Comparison of ENCODE assay signal across 10 mouse cellular contexts in the genomic region with DNA sequence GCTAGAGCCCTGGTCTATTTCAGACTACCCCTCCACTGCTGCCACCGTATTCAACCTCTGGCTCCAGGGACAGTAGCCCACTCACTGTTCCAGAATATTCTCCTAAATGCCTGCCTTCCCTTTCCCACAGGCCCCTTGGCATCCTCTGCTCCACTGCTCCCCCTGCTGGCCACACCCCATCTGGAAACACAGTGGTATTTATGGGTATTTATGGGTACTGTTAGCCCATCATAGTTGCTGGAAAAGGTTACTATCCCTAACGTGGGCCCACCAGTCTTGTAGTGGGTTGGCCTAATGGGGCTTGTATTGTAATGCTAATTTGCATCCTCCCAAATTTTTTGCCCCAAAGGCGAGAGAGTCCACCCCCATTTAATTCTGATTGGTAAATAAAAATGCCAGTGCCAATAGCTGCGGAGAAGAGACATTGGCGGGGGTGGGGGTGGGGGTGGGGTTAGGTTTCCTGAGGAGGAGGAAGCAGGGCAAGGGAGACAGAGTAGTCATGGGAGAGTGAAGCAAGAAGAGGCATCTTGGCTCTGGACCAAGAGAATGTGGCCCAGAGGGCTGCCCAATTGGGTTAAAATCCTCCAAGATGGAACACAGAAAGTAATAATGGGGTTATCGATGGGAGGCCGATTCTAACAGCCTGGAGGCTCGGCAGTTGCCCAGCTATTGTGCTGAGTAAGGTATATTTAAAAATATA. TPM values are rescaled to one million over a fixed set of nuclear protein-coding genes. Genes with fewer than 3 reads are reported as not detected.
DNase-seq lines count a peak whose midpoint lies in the region; ATAC-seq and TF ChIP-seq lines count a peak whose summit lies in the region.
"Had no signal": no experiment of that assay in that cellular context is flagged by ENCODE, and none has a peak within 500 bp of the region (broad histone marks: within the 10 kb centered on the region; RNA-seq: fewer than 3 reads in every experiment).

No protein-coding gene starts in this region.

- H3K4me3 ChIP-seq in MEL (ENCODE audit: control insufficient read depth in 1 of 2, insufficient read depth in 1 of 2, low read depth in 2 of 2, low read length in 2 of 2) = no peak overlapping the region
- no peak overlapping the region for H3K4me3 ChIP-seq in limb, embryonic 10.5 days
- H3K4me3 ChIP-seq in hindbrain, embryonic 14.5 days (replicated peaks; ENCODE audit: low read length) = no peak overlapping the region

- DNase-seq in left cerebral cortex, adult 18-20 months (ENCODE audit: low spot score in 2 of 2) = peak; percentile 45 to 74
- DNase-seq in left cerebral cortex, postnatal 10 days (ENCODE audit: extremely low spot score in 1 of 2, low spot score in 2 of 2) = no peak
- DNase-seq in MEL (ENCODE audit: low read depth, low spot score) = peak; percentile 62
- DNase-seq in brain, adult 2 months (ENCODE audit: low read depth, low spot score) = peak; percentile 42
- peak; percentile 68 for DNase-seq in limb, embryonic 10.5 days (ENCODE audit: low spot score)
- DNase-seq in retina, postnatal 1 day = peak; percentile 58
- DNase-seq in hindbrain, embryonic 14.5 days (ENCODE audit: low spot score) = no peak

- no peaks in the 10 kb centered on the region for H3K4me1 ChIP-seq in MEL (ENCODE audit: control insufficient read depth in 1 of 2, insufficient read depth in 2 of 2, low read length in 2 of 2)
- 0 out of 2 replicates have a peak, but pooled peaks cover 8% of the 10 kb centered on the region for H3K4me1 ChIP-seq in limb, embryonic 10.5 days
- H3K4me1 ChIP-seq in hindbrain, embryonic 14.5 days (replicated peaks; ENCODE audit: control insufficient read depth, insufficient read depth, low read length) = no peaks in the 10 kb centered on the region

- no peak for TF ChIP-seq EP300 in MEL (IDR thresholded peaks at IDR 0.05; ENCODE audit: low read depth in 1 of 2, low read length in 2 of 2)

- H3K27ac ChIP-seq in MEL (ENCODE audit: control insufficient read depth, low read depth, low read length) = no peak overlapping the region
- H3K27ac ChIP-seq in limb, embryonic 10.5 days = no peak overlapping the region
- no peak overlapping the region for H3K27ac ChIP-seq in hindbrain, embryonic 14.5 days

- H3K4me2 ChIP-seq in hindbrain, embryonic 14.5 days (replicated peaks) = no peak overlapping the region

- no peaks in the 10 kb centered on the region for H3K79me2 ChIP-seq in MEL (ENCODE audit: control insufficient read depth, insufficient read depth, low read length, poor library complexity)

- TF ChIP-seq POLR2A in MEL (IDR thresholded peaks at IDR 0.05; ENCODE audit: control insufficient read depth in 1 of 2, insufficient read depth in 1 of 2, low read depth in 1 of 2, low read length in 2 of 2, poor library complexity in 1 of 2) = no peak

- H3K9me3 ChIP-seq in MEL (replicated peaks; ENCODE audit: insufficient read depth, low read length) = no peaks in the 10 kb centered on the region
- H3K9me3 ChIP-seq in limb, embryonic 10.5 days (replicated peaks) = no peaks in the 10 kb centered on the region
- H3K9me3 ChIP-seq in hindbrain, embryonic 14.5 days (ENCODE audit: control insufficient read depth, low read length) = no peaks in the 10 kb centered on the region

- H3K9ac ChIP-seq in MEL (ENCODE audit: control insufficient read depth, low read depth, low read length, poor library complexity, severe bottlenecking) = no peak overlapping the region
- no peak overlapping the region for H3K9ac ChIP-seq in hindbrain, embryonic 14.5 days

- TF ChIP-seq CTCF in MEL (IDR thresholded peaks at IDR 0.05 in 2 of 3, conservative IDR thresholded peaks at IDR 0.05 in 1 of 3; ENCODE audit: control insufficient read depth in 1 of 3, insufficient read depth in 1 of 3, low read depth in 2 of 3, low read length in 3 of 3, poor library complexity in 1 of 3, severe bottlenecking in 1 of 3) = peak; percentile 83 to 93 (median 90)

- intact Hi-C loops in left cerebral cortex, postnatal 10 days (cut with DNase I) = no loop called here

- H3K36me3 ChIP-seq in MEL (ENCODE audit: control insufficient read depth in 1 of 2, insufficient read depth in 2 of 2, low read length in 2 of 2) = no peaks in the 10 kb centered on the region
- H3K36me3 ChIP-seq in limb, embryonic 10.5 days = no peaks in the 10 kb centered on the region
- H3K36me3 ChIP-seq in hindbrain, embryonic 14.5 days (replicated peaks; ENCODE audit: control insufficient read depth, insufficient read depth) = no peaks in the 10 kb centered on the region

- WGBS in limb, embryonic 10.5 days = 69% methylated on average over 8 of the region's 8 CpGs
- 57% methylated on average over 8 of the region's 8 CpGs for WGBS in hindbrain, embryonic 14.5 days

- no peaks in the 10 kb centered on the region for H3K27me3 ChIP-seq in MEL (ENCODE audit: control insufficient read depth in 1 of 2, insufficient read depth in 2 of 2, low read length in 2 of 2)
- no peaks in the 10 kb centered on the region for H3K27me3 ChIP-seq in limb, embryonic 10.5 days (ENCODE audit: low read depth, poor library complexity, severe bottlenecking)
- H3K27me3 ChIP-seq in hindbrain, embryonic 14.5 days (ENCODE audit: control insufficient read depth, insufficient read depth, low read length) = no peaks in the 10 kb centered on the region

- 0 out of 2 replicates have a peak, but pooled peaks have one; percentile 24 for ATAC-seq in frontal cortex, adult (ENCODE audit: low TSS enrichment)
- no peak for ATAC-seq in hindbrain, embryonic 14.5 days (ENCODE audit: low FRiP score)

- TF ChIP-seq RAD21 in MEL (IDR thresholded peaks at IDR 0.05; ENCODE audit: low read depth, low read length) = peak; percentile 46

TF ChIP-seq in MEL, 35 proteins besides CTCF, POLR2A, EP300 and RAD21:
- TF ChIP-seq SMC3 (IDR thresholded peaks at IDR 0.05; ENCODE audit: low read depth, low read length) (peak; percentile 80), ZC3H11A (IDR thresholded peaks at IDR 0.05; ENCODE audit: low read depth, low read length) (0 out of 2 replicates have a peak, but pooled peaks have one; percentile 22), MYB (IDR thresholded peaks at IDR 0.05; ENCODE audit: low read depth, low read length) (no peak)

RNA-seq across cellular contexts. Expression of a gene that starts 14.4 kb away (rescaled TPM):
- total RNA-seq in left cerebral cortex, adult 18-20 months (2021) = 10 to 100 TPM in 1 of 2 experiments, 1 to 10 TPM in 1; 9.8 to 10.1 TPM
- 10 to 100 TPM; 31.7 to 33.5 TPM for total RNA-seq in left cerebral cortex, postnatal 10 days (2021)
- 0.10 and 0.15 TPM in 2 replicates for total RNA-seq in MEL (2012; rRNA removed)
- polyA plus RNA-seq in MEL (2012; ENCODE audit: insufficient read depth in 1 of 2, insufficient read length in 2 of 2, low read depth in 1 of 2, low replicate concordance in 2 of 2, missing spikeins in 1 of 2) = under 1 TPM in 1 of 2 experiments, not detected in 1; 0.74 TPM
- polyA plus RNA-seq in limb, embryonic 10.5 days (2016; fragmentation: Nextera tagmentation; extraction: Ambion mirVana) = 1.5 and 1.7 TPM in 2 replicates
- polyA plus RNA-seq in hindbrain, embryonic 14.5 days (2014; fragmentation: Nextera tagmentation; extraction: Ambion mirVana) = 19.6 and 20.3 TPM in 2 replicates

RNA-seq across cellular contexts. Expression of a gene that starts 53.6 kb away (rescaled TPM):
- total RNA-seq in left cerebral cortex, adult 18-20 months (2021) = 10 to 100 TPM; 47.5 to 51.9 TPM
- 10 to 100 TPM; 27.4 to 29.6 TPM for total RNA-seq in left cerebral cortex, postnatal 10 days (2021)
- total RNA-seq in MEL (2012; rRNA removed) = 5.7 and 7.8 TPM in 2 replicates
- 10 to 100 TPM in 1 of 2 experiments, not detected in 1; 18.5 TPM for polyA plus RNA-seq in MEL (2012; ENCODE audit: insufficient read depth in 1 of 2, insufficient read length in 2 of 2, low read depth in 1 of 2, low replicate concordance in 2 of 2, missing spikeins in 1 of 2)
- 0.16 and 0.23 TPM in 2 replicates for polyA plus RNA-seq in limb, embryonic 10.5 days (2016; fragmentation: Nextera tagmentation; extraction: Ambion mirVana)
- polyA plus RNA-seq in hindbrain, embryonic 14.5 days (2014; fragmentation: Nextera tagmentation; extraction: Ambion mirVana) = 6.3 and 6.4 TPM in 2 replicates

RNA-seq across cellular contexts. Expression of a gene that starts 55.0 kb away (rescaled TPM):
- not detected for total RNA-seq in left cerebral cortex, adult 18-20 months (2021)
- not detected for total RNA-seq in left cerebral cortex, postnatal 10 days (2021)
- not detected in 2 replicates for total RNA-seq in MEL (2012; rRNA removed)
- not detected for polyA plus RNA-seq in MEL (2012; ENCODE audit: insufficient read depth in 1 of 2, insufficient read length in 2 of 2, low read depth in 1 of 2, low replicate concordance in 2 of 2, missing spikeins in 1 of 2)
- not detected in 2 replicates for polyA plus RNA-seq in limb, embryonic 10.5 days (2016; fragmentation: Nextera tagmentation; extraction: Ambion mirVana)
- not detected in 2 replicates for polyA plus RNA-seq in hindbrain, embryonic 14.5 days (2014; fragmentation: Nextera tagmentation; extraction: Ambion mirVana)
- polyA plus RNA-seq: frontal cortex, adult 2 months; liver, embryonic 16.5 days had no signal

Comparison
In these comparisons a context has a peak if more than half of its experiments do, and no peak if none do; other contexts are left out.
1. DNase-seq: peak in left cerebral cortex, adult 18-20 months (2 of 2), MEL (single experiment), brain, adult 2 months (single experiment), limb, embryonic 10.5 days (single experiment) and retina, postnatal 1 day (single experiment); none in left cerebral cortex, postnatal 10 days (0 of 2) and hindbrain, embryonic 14.5 days (single experiment).